Mouse (Mus musculus) embryonic stem cell, embryonic (primary cell): ENCODE data around the gene Efr3b.

Experiments used
- CTCF ChIA-PET, 4 experiments: fragments of 300-600 bp in 2 of 4; fragments of 350-600 bp in 2 of 4; sonication (Branson Sonifier 250); formaldehyde crosslinking; loops; one replicate each; lab custom pipeline; 2022; ENCODE audit warnings: inconsistent platforms in 2 of 4; lab: Charles Lee
- POLR2A ChIA-PET, 4 experiments: fragments of 300-600 bp in 2 of 4; fragments of 350-600 bp in 2 of 4; sonication (Branson Sonifier 250); formaldehyde crosslinking; loops; one replicate each; lab custom pipeline; 2022; ENCODE audit warnings: antibody characterized with exemption in 4 of 4, inconsistent platforms in 1 of 4; lab: Charles Lee

The Efr3b gene

GRCm38 (mm10) chr12:4050861-4051425 is 12.2 kb upstream of the Efr3b start:
- POLR2A ChIA-PET: no interaction called here
- CTCF ChIA-PET: no interaction called here

- ChIA-PET CTCF (no interaction called here), POLR2A (interaction anchor here in 3 of 4 experiments (0.6 to 2.8 kb wide), 7 partner anchors 9 to 1026 kb away, joined by 3 to 9 read pairs (median 5); partner anchors contain the start of gene Efr3b (in 2 of the 3))
These were observed 9.3 kb upstream of the Efr3b start for GRCm38 (mm10) chr12:4048031-4048430.

- POLR2A ChIA-PET: interaction anchor here in 1 of 4 experiments (0.7 kb wide), 1 partner anchor 142 kb away, joined by 8 read pairs; no protein-coding TSS in a partner anchor
- CTCF ChIA-PET: interaction anchor here in 3 of 4 experiments (0.6 to 1.2 kb wide), 3 partner anchors 103 to 1031 kb away, joined by 3 to 5 read pairs (median 3); no protein-coding TSS in a partner anchor
These were observed 7.3 kb upstream of the Efr3b start for GRCm38 (mm10) chr12:4045992-4046391.

- ChIA-PET CTCF (interaction anchor here in 2 of 4 experiments (0.8 to 1.0 kb wide), 2 partner anchors 32 to 58 kb away, joined by 3 read pairs; no protein-coding TSS in a partner anchor), POLR2A (no interaction called here)
These were observed 3.7 kb upstream of the Efr3b start for GRCm38 (mm10) chr12:4042411-4042810.

GRCm38 (mm10) chr12:4039046-4039445 is 331 bp upstream of the Efr3b start:
- CTCF ChIA-PET: interaction anchor here (0.6 to 1.5 kb wide), 11 partner anchors 56 to 510 kb away, joined by 3 to 11 read pairs (median 4); partner anchors contain the start of gene Pomc (in 1 of the 4)

GRCm38 (mm10) chr12:4037511-4037910 is 1.2 kb downstream of the Efr3b start:
- ChIA-PET POLR2A (interaction anchor here in 2 of 4 experiments (0.6 to 1.7 kb wide), 9 partner anchors 15 to 161 kb away, joined by 3 to 6 read pairs (median 3); no protein-coding TSS in a partner anchor), CTCF (interaction anchor here in 1 of 4 experiments (1.1 kb wide), 1 partner anchor 70 kb away, joined by 3 read pairs; no protein-coding TSS in a partner anchor)

More at GRCm38 (mm10) chr12:4039046-4039445, 331 bp upstream of the Efr3b start:
- POLR2A ChIA-PET: interaction anchor here in 3 of 4 experiments (0.6 to 1.7 kb wide), 15 partner anchors 9 to 376 kb away, joined by 3 to 9 read pairs (median 5); no protein-coding TSS in a partner anchor

- CTCF ChIA-PET: interaction anchor here in 1 of 4 experiments (1.0 kb wide), 1 partner anchor 254 kb away, joined by 3 read pairs; no protein-coding TSS in a partner anchor
- POLR2A ChIA-PET: interaction anchor here in 2 of 4 experiments (0.6 to 1.1 kb wide), 4 partner anchors 52 to 459 kb away, joined by 3 read pairs; no protein-coding TSS in a partner anchor
These were observed 2.6 kb downstream of the Efr3b start for GRCm38 (mm10) chr12:4036157-4036556.

GRCm38 (mm10) chr12:4029064-4029463 is 9.7 kb downstream of the Efr3b start:
- ChIA-PET CTCF (no interaction called here), POLR2A (interaction anchor here in 1 of 4 experiments (0.9 to 1.1 kb wide), 2 partner anchors 10 to 90 kb away, joined by 3 read pairs; partner anchors contain the start of gene Efr3b)

GRCm38 (mm10) chr12:4028516-4028915 is 10.2 kb downstream of the Efr3b start:
- CTCF ChIA-PET: no interaction called here
- POLR2A ChIA-PET: interaction anchor here in 1 of 4 experiments (0.9 to 1.1 kb wide), 2 partner anchors 11 to 90 kb away, joined by 3 read pairs; partner anchors contain the start of gene Efr3b

GRCm38 (mm10) chr12:4024356-4024755 is 14.4 kb downstream of the Efr3b start:
- ChIA-PET CTCF (no interaction called here), POLR2A (no interaction called here)

- ChIA-PET CTCF (no interaction called here), POLR2A (interaction anchor here in 2 of 4 experiments (0.7 to 1.6 kb wide), 2 partner anchors 15 to 42 kb away, joined by 4 to 5 read pairs; partner anchors contain the start of gene Efr3b (in 1 of the 2))
These were observed 15.2 kb downstream of the Efr3b start for GRCm38 (mm10) chr12:4023501-4023900.

GRCm38 (mm10) chr12:4022845-4023244 is 15.9 kb downstream of the Efr3b start:
- ChIA-PET CTCF (interaction anchor here in 1 of 4 experiments (0.6 kb wide), 1 partner anchor 79 kb away, joined by 5 read pairs; no protein-coding TSS in a partner anchor), POLR2A (interaction anchor here in 2 of 4 experiments (1.4 to 1.9 kb wide), 3 partner anchors 15 to 16 kb away, joined by 4 to 7 read pairs (median 5); partner anchors contain the start of gene Efr3b (in 2 of the 2))

- CTCF ChIA-PET: interaction anchor here in 1 of 4 experiments (0.6 kb wide), 1 partner anchor 87 kb away, joined by 3 read pairs; no protein-coding TSS in a partner anchor
- POLR2A ChIA-PET: interaction anchor here in 1 of 4 experiments (0.8 kb wide), 1 partner anchor 179 kb away, joined by 5 read pairs; no protein-coding TSS in a partner anchor
These were observed 18.2 kb downstream of the Efr3b start for GRCm38 (mm10) chr12:4020505-4020904.

- ChIA-PET CTCF (no interaction called here), POLR2A (no interaction called here)
These were observed 22.4 kb downstream of the Efr3b start for GRCm38 (mm10) chr12:4016321-4016720.

- CTCF ChIA-PET: interaction anchor here in 3 of 4 experiments (0.6 to 1.2 kb wide), 3 partner anchors 32 to 502 kb away, joined by 3 read pairs; no protein-coding TSS in a partner anchor
- POLR2A ChIA-PET: no interaction called here
These were observed 23.0 kb downstream of the Efr3b start for GRCm38 (mm10) chr12:4015741-4016140.

GRCm38 (mm10) chr12:4015255-4015654 is 23.5 kb downstream of the Efr3b start:
- POLR2A ChIA-PET: no interaction called here

GRCm38 (mm10) chr12:4011715-4012114 is 27.0 kb downstream of the Efr3b start:
- POLR2A ChIA-PET: interaction anchor here in 1 of 4 experiments (0.5 kb wide), 1 partner anchor 217 kb away, joined by 3 read pairs; no protein-coding TSS in a partner anchor
- CTCF ChIA-PET: no interaction called here

More at GRCm38 (mm10) chr12:4015255-4015654, 23.5 kb downstream of the Efr3b start:
- CTCF ChIA-PET: interaction anchor here in 3 of 4 experiments (0.6 to 1.2 kb wide), 3 partner anchors 31 to 502 kb away, joined by 3 read pairs; no protein-coding TSS in a partner anchor

GRCm38 (mm10) chr12:4011301-4011700 is 27.4 kb downstream of the Efr3b start:
- CTCF ChIA-PET: no interaction called here
- POLR2A ChIA-PET: no interaction called here

- ChIA-PET CTCF (no interaction called here), POLR2A (interaction anchor here in 2 of 4 experiments (0.6 to 1.0 kb wide), 2 partner anchors 25 to 421 kb away, joined by 3 read pairs; no protein-coding TSS in a partner anchor)
These were observed 30.0 kb downstream of the Efr3b start for GRCm38 (mm10) chr12:4008731-4009130.
